Mouse (Mus musculus) neutrophil, adult 59 days (primary cell): ENCODE data around the gene Tsr1. TPM values are rescaled to one million over a fixed set of nuclear protein-coding genes. Genes with fewer than 3 reads are reported as not detected.

Experiments used
- total RNA-seq, 2 experiments: library from RNA; stranded (reverse); gene quantifications; 1 replicate in 1 of 2; 2 replicates in 1 of 2; pipeline ENCODE4 v1.2.4; 2023

Tsr1 gene
- 10 to 100 TPM; 12.3 to 13.3 TPM for total RNA-seq

DNA sequence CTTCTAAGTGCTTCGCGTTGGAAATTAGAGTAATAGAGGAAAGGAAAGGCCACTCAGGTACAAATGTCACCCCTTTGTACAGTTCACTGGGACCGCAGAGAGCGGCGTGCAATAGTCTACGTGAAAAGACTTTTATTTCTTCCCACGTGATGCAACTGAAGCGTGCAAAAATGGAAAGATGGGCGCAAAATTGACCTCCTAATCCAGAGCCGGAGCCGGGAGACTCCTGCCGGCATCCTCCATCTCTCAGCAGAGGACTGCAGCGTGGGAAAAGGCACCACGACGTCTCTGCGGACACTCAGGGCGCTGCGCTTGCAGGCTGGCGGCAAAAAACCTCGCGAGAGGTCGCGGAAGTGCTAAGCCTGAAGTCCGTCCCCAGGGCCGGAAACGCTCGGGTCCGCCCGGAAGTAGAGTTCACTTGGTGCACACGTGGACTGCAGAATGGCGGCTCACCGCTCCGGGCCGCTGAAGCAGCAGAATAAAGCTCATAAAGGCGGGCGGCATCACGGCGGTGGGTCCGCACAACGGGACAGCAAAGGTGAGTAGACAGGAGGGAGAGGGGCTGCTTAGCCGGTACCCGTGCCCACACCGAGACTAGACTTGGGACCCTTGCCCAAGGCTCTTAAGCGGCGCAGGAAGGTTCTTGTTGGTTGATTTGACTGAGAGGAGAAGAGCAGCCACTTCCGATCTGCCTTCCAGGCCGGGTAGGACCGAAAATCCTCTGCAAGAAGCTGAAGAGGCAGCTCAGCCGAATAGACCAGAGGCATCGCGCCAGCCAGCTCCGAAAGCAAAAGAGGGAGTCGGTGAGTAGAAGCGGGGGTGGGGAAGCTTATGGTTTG is at the start of gene Tsr1:
TSS of gene Tsr1 (plus strand) at position 394 of the 839 bp plus-strand sequence.

DNA sequence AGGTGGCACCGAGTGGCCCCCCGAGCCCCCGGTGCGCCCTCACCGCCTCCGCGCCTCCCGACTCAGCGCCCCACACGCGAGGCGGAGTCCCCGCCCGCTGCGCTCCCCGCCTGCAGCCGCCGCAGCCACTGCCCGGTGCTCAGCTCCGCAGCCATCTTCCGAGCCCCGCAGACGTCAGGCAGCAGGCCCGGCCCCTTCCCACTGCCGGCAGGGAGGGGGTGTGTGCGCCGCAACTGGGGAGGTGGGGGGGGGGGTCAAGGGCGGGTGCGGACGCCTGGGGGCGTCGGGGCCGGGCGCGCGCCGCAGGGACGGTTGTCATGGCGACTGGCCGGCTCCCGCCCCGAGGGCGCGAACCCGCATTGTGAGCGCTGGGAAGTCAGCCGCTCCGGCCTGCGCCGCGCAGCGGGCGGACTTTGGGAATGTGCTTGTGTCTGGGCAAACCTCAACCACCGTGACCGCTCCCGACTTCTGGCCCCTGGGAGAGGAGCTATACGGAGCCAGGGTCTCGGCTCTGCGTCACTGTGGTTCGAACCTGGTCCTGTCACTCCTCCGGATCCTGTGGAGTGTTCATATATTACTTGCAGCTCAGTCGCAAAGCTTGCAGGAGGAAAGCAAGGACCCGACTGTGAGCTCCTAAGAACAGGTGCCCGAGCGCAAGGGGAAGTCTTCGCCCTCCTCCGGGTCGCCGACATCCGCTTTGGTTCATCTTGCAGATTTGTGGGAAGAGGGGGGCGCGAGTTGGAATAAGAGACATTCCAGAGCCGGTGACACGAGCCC is 782 bp upstream of the Tsr1 start, which contains the start of gene Sgsm2:
TSS of gene Sgsm2 (minus strand) at position 160 of the 777 bp plus-strand sequence.

DNA sequence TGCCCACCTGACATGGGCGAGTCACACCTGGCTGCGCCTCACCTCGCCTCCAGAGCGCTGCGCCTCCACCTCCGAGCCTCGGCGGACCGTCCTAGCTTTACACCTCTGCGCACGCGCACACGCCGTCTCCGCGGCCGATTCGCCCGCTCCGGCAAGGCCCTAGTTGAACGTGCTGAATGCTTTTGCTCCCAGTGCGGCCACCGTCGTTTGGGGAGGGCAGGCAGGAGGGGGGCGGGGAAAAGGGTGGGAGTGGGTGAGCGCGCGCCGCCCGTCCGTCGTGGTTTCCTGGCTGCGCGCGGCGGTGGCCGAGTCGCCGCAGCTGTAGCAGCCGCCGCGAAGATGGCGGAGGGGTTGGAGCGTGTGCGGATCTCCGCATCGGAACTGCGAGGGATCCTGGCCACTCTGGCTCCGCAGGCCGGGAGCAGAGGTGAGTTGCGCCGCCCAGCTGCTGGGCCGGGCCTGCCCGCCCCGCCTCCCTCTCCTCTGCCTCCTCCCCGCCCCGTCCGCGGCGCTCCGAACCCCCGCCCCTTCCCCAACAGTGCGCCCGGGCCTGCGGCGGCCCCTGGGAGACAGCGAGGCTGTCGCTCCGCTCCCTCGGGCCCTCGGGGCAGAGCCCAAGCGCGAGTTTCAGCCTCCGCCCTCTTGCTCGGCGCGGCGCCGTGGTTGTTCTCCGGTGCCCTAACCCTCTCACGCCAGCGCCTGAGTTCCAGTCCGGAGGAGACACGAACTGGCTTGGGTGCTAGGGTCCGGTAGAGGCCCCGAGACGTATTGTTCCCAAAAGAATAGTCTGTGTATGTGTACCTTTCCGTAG is 27.9 kb downstream of the Tsr1 start, which contains the start of the genes Smg6 and Srr:
TSS of gene Smg6 (plus strand) at position 247 of the 811 bp plus-strand sequence.
TSS of gene Srr (minus strand) at position 372 of the 811 bp plus-strand sequence.

Other genes starting within 250 kb of the Tsr1 start
- gene Cluh, start 248.6 kb upstream of the Tsr1 start, total RNA-seq, result 10 to 100 TPM; 16.1 to 19.1 TPM
- gene Pafah1b1, start 173.4 kb upstream of the Tsr1 start, total RNA-seq, result 10 to 100 TPM; 93.4 to 97.4 TPM
- 10 to 100 TPM in 1 of 2 experiments, 1 to 10 TPM in 1; 9.8 to 11.2 TPM for gene Mettl16, start 127.2 kb upstream of the Tsr1 start, total RNA-seq
- 10 to 100 TPM; 37.9 to 57.4 TPM for gene Mnt, start 67.2 kb upstream of the Tsr1 start, total RNA-seq
- 1 to 10 TPM; 1.4 to 2.1 TPM for gene Sgsm2, start 1.0 kb upstream of the Tsr1 start, total RNA-seq
- gene Smg6, start 27.8 kb downstream of the Tsr1 start, total RNA-seq, result 10 to 100 TPM; 23.8 to 24.7 TPM
- 1 to 10 TPM; 5.7 to 7.2 TPM for gene Srr, start 27.9 kb downstream of the Tsr1 start, total RNA-seq